Mouse (Mus musculus): ENCODE measurements at regions not wholly inside any gene's neighbourhood (a gene's known extent, or its start where the extent isn't known, plus 50 kb on each side); places are given as distances from the start of the nearest gene placed in this dataset.

- DNase-seq (ENCODE audit: low spot score): peak; percentile 63
- Histone ChIP-seq H3K4me3 (ENCODE audit: low read length) (no peak overlapping the region), H3K9ac (replicated peaks; ENCODE audit: low read length) (no peak overlapping the region), H3K27me3 (ENCODE audit: insufficient read depth, low read length) (no peaks in the 10 kb centered on the region), H3K36me3 (ENCODE audit: insufficient read depth, low read length) (no peaks in the 10 kb centered on the region), H3K9me3 (ENCODE audit: low read length) (no peaks in the 10 kb centered on the region), H3K4me2 (ENCODE audit: low read depth, low read length) (no peak overlapping the region), H3K27ac (peak overlapping the region; percentile 76), H3K4me1 (ENCODE audit: insufficient read depth, low read length) (peaks cover 7% of the 10 kb centered on the region; the same call in 1 of the 2 replicates)
- no peak for TF ChIP-seq CTCF (IDR thresholded peaks at IDR 0.05; ENCODE audit: low read depth)
- peak; percentile 66 for ATAC-seq
- 22% methylated on average over 5 of the region's 5 CpGs for WGBS
Measured at GRCm38 (mm10) chr3:35090496-35091133, 440.4 kb downstream of the Sox2 start.

- Histone ChIP-seq H3K4me3 (ENCODE audit: low read length) (no peak overlapping the region), H3K36me3 (ENCODE audit: insufficient read depth, low read length) (no peaks in the 10 kb centered on the region), H3K9ac (replicated peaks; ENCODE audit: low read length) (no peak overlapping the region), H3K4me1 (ENCODE audit: insufficient read depth, low read length) (peaks cover 4% of the 10 kb centered on the region; the same call in 1 of the 2 replicates), H3K27me3 (ENCODE audit: insufficient read depth, low read length) (no peaks in the 10 kb centered on the region), H3K4me2 (ENCODE audit: low read depth, low read length) (no peak overlapping the region), H3K27ac (no peak overlapping the region), H3K9me3 (ENCODE audit: low read length) (no peaks in the 10 kb centered on the region)
- ATAC-seq: no peak
- DNase-seq (ENCODE audit: low spot score): no peak
- WGBS: 90% methylated on average over 9 of the region's 9 CpGs
- no peak for TF ChIP-seq CTCF (IDR thresholded peaks at IDR 0.05; ENCODE audit: low read depth)
Measured at GRCm38 (mm10) chr3:35093001-35093400, 442.8 kb downstream of the Sox2 start.

GRCm38 (mm10) chr3:35095221-35095620 lies 445.0 kb downstream of the Sox2 start:
- Histone ChIP-seq H3K9ac (replicated peaks; ENCODE audit: low read length) (no peak overlapping the region), H3K4me3 (ENCODE audit: low read length) (no peak overlapping the region), H3K27me3 (ENCODE audit: insufficient read depth, low read length) (no peaks in the 10 kb centered on the region; the same call in 1 of the 2 replicates), H3K4me2 (ENCODE audit: low read depth, low read length) (no peak overlapping the region), H3K9me3 (ENCODE audit: low read length) (no peaks in the 10 kb centered on the region), H3K27ac (no peak overlapping the region), H3K36me3 (ENCODE audit: insufficient read depth, low read length) (no peaks in the 10 kb centered on the region), H3K4me1 (ENCODE audit: insufficient read depth, low read length) (peaks cover 4% of the 10 kb centered on the region; the same call in 1 of the 2 replicates)
- TF ChIP-seq CTCF (IDR thresholded peaks at IDR 0.05; ENCODE audit: low read depth): no peak
- ATAC-seq: no peak
- no peak for DNase-seq (ENCODE audit: low spot score)
- WGBS: 97% methylated on average over 8 of the region's 8 CpGs

- 83% methylated on average over 5 of the region's 5 CpGs for WGBS
- Histone ChIP-seq H3K4me1 (ENCODE audit: insufficient read depth, low read length) (no peaks in the 10 kb centered on the region), H3K9ac (replicated peaks; ENCODE audit: low read length) (no peak overlapping the region), H3K36me3 (ENCODE audit: insufficient read depth, low read length) (no peaks in the 10 kb centered on the region), H3K4me2 (ENCODE audit: low read depth, low read length) (no peak overlapping the region), H3K9me3 (ENCODE audit: low read length) (no peaks in the 10 kb centered on the region), H3K27ac (no peak overlapping the region), H3K27me3 (ENCODE audit: insufficient read depth, low read length) (no peaks in the 10 kb centered on the region; the same call in 1 of the 2 replicates), H3K4me3 (ENCODE audit: low read length) (no peak overlapping the region)
- DNase-seq (ENCODE audit: low spot score): no peak
- no peak for ATAC-seq
- TF ChIP-seq CTCF (IDR thresholded peaks at IDR 0.05; ENCODE audit: low read depth): no peak
Measured at GRCm38 (mm10) chr3:35096381-35096780, 446.2 kb downstream of the Sox2 start.

DNA sequence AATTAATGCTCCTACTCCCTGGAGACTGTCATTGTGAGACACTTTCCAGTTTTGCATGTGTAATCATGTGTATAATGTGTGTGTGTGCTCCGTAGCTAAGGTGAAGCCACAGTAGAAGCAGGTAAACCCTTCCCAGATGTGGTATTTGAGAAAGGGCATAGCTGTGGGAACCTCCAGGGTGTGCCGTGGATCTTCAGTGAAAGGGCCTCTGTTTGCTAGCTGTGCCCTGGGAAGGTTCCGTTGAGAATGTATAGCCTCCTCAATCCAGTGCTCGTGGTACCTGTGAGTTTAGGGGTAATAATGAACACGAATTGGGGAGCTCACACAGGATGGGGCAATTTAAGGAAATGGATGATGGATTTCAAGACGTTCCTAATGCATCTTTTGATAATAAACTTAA lies 447.6 kb downstream of the Sox2 start:
- H3K4me1 ChIP-seq (ENCODE audit: insufficient read depth, low read length): no peaks in the 10 kb centered on the region
- no peak overlapping the region for H3K4me2 ChIP-seq (ENCODE audit: low read depth, low read length)
- no peak overlapping the region for H3K27ac ChIP-seq
- no peak for DNase-seq (ENCODE audit: low spot score)
- no peaks in the 10 kb centered on the region; the same call in 1 of the 2 replicates for H3K27me3 ChIP-seq (ENCODE audit: insufficient read depth, low read length)
- ATAC-seq: no peak
- no peak overlapping the region for H3K4me3 ChIP-seq (ENCODE audit: low read length)
- H3K36me3 ChIP-seq (ENCODE audit: insufficient read depth, low read length): no peaks in the 10 kb centered on the region
- H3K9me3 ChIP-seq (ENCODE audit: low read length): no peaks in the 10 kb centered on the region
- no peak for TF ChIP-seq CTCF (IDR thresholded peaks at IDR 0.05; ENCODE audit: low read depth)
- 83% methylated on average over 6 of the region's 6 CpGs for WGBS
- H3K9ac ChIP-seq (replicated peaks; ENCODE audit: low read length): no peak overlapping the region

GRCm38 (mm10) chr3:35099226-35099625 lies 449.0 kb downstream of the Sox2 start:
- no peak for TF ChIP-seq CTCF (IDR thresholded peaks at IDR 0.05; ENCODE audit: low read depth)
- WGBS: 50% methylated on average over 3 of the region's 3 CpGs

GRCm38 (mm10) chr3:35099876-35100420 lies 449.7 kb downstream of the Sox2 start:
- WGBS: 57% methylated on average over 10 of the region's 10 CpGs
- no peak for ATAC-seq
- DNase-seq (ENCODE audit: low spot score): no peak
- TF ChIP-seq CTCF (IDR thresholded peaks at IDR 0.05; ENCODE audit: low read depth): no peak
- no peaks in the 10 kb centered on the region for H3K36me3 ChIP-seq (ENCODE audit: insufficient read depth, low read length)
- H3K9me3 ChIP-seq (ENCODE audit: low read length): no peaks in the 10 kb centered on the region
- H3K4me3 ChIP-seq (ENCODE audit: low read length): no peak overlapping the region
- no peaks in the 10 kb centered on the region for H3K4me1 ChIP-seq (ENCODE audit: insufficient read depth, low read length)
- no peak overlapping the region for H3K9ac ChIP-seq (replicated peaks; ENCODE audit: low read length)
- no peaks in the 10 kb centered on the region; the same call in 1 of the 2 replicates for H3K27me3 ChIP-seq (ENCODE audit: insufficient read depth, low read length)
- no peak overlapping the region for H3K27ac ChIP-seq
- no peak overlapping the region for H3K4me2 ChIP-seq (ENCODE audit: low read depth, low read length)

More at GRCm38 (mm10) chr3:35099226-35099625, 449.0 kb downstream of the Sox2 start:
- H3K9ac ChIP-seq (replicated peaks; ENCODE audit: low read length): no peak overlapping the region
- H3K27me3 ChIP-seq (ENCODE audit: insufficient read depth, low read length): no peaks in the 10 kb centered on the region; the same call in 1 of the 2 replicates
- no peak overlapping the region for H3K4me3 ChIP-seq (ENCODE audit: low read length)
- ATAC-seq (no peak), DNase-seq (ENCODE audit: low spot score) (no peak)
- no peak overlapping the region for H3K4me2 ChIP-seq (ENCODE audit: low read depth, low read length)
- H3K36me3 ChIP-seq (ENCODE audit: insufficient read depth, low read length): no peaks in the 10 kb centered on the region
- H3K27ac ChIP-seq: no peak overlapping the region
- H3K4me1 ChIP-seq (ENCODE audit: insufficient read depth, low read length): no peaks in the 10 kb centered on the region
- H3K9me3 ChIP-seq (ENCODE audit: low read length): no peaks in the 10 kb centered on the region

Data from hindbrain, postnatal 0 days (tissue).